Mouse (Mus musculus) myocyte (in vitro differentiated cells): Measurements from ENCODE around the gene Cavin2. TPM values are rescaled to one million over a fixed set of nuclear protein-coding genes. Genes with fewer than 3 reads are reported as not detected.

Experiments
- H3K27me3 ChIP-seq: one replicate; pipeline ENCODE4 v1.6.1; 2011; ENCODE audit not compliant: control insufficient read depth, insufficient read depth, insufficient read length
- H3K36me3 ChIP-seq: one replicate; pipeline ENCODE4 v1.6.1; 2011; ENCODE audit not compliant: control insufficient read depth, insufficient read depth
- H3K4me2 ChIP-seq: one replicate; pipeline ENCODE4 v1.6.1; 2011; ENCODE audit warnings: low read depth, control low read depth
- H3K4me3 ChIP-seq: one replicate; pipeline ENCODE4 v1.5.1; 2011; ENCODE audit warnings: mild to moderate bottlenecking, control low read depth, moderate library complexity
- H3K79me2 ChIP-seq: one replicate; pipeline ENCODE4 v1.6.1; 2011; ENCODE audit not compliant: control insufficient read depth, insufficient read depth
- H3ac ChIP-seq: one replicate; pipeline ENCODE4 v1.6.1; 2011; ENCODE audit not compliant: control insufficient read depth, insufficient read length
- CEBPB ChIP-seq: IDR thresholded peaks from 2 replicates; pipeline ENCODE4 v1.6.1; 2011; ENCODE audit warnings: mild to moderate bottlenecking, moderate library complexity; ENCODE audit not compliant: poor library complexity, insufficient read depth, severe bottlenecking
- E2F4 ChIP-seq: IDR thresholded peaks from one replicate; pipeline ENCODE4 v1.6.1; 2011; ENCODE audit warnings: mild to moderate bottlenecking, control low read depth, moderate library complexity; ENCODE audit not compliant: insufficient read depth
- MAX ChIP-seq: IDR thresholded peaks from one replicate; pipeline ENCODE4 v1.6.1; 2011; ENCODE audit warnings: low read depth, mild to moderate bottlenecking, control low read depth
- MYOD1 ChIP-seq, 3 experiments: IDR thresholded peaks; one replicate each; pipeline ENCODE4 v1.6.1; 2011; ENCODE audit warnings: control low read depth in 2 of 3, low read depth in 2 of 3, mild to moderate bottlenecking in 2 of 3, moderate library complexity in 1 of 3; ENCODE audit not compliant: insufficient read length in 2 of 3, control insufficient read depth in 1 of 3
- MYOG ChIP-seq, 3 experiments: IDR thresholded peaks; one replicate each; pipeline ENCODE4 v1.6.1; 2011; ENCODE audit warnings: control low read depth in 2 of 3, low read depth in 2 of 3, mild to moderate bottlenecking in 2 of 3; ENCODE audit not compliant: insufficient read length in 2 of 3, control insufficient read depth in 1 of 3, insufficient read depth in 1 of 3
- POLR2A ChIP-seq: IDR thresholded peaks from one replicate; pipeline ENCODE4 v1.6.1; 2011; ENCODE audit warnings: low read depth, mild to moderate bottlenecking, control low read depth, moderate library complexity; ENCODE audit not compliant: insufficient read length
- POLR2AphosphoS2 ChIP-seq: IDR thresholded peaks from one replicate; pipeline ENCODE4 v1.6.1; 2011; ENCODE audit warnings: low read depth, control low read depth; ENCODE audit not compliant: insufficient read length
- REST ChIP-seq: IDR thresholded peaks from one replicate; pipeline ENCODE4 v1.6.1; 2011; ENCODE audit warnings: mild to moderate bottlenecking, control low read depth, moderate library complexity; ENCODE audit not compliant: insufficient read depth, insufficient read length
- TCF12 ChIP-seq: IDR thresholded peaks from one replicate; pipeline ENCODE4 v1.6.1; 2011; ENCODE audit warnings: mild to moderate bottlenecking, control low read depth; ENCODE audit not compliant: poor library complexity, insufficient read depth, severe bottlenecking
- TCF3 ChIP-seq: IDR thresholded peaks from one replicate; pipeline ENCODE4 v1.6.1; 2011; ENCODE audit warnings: low read depth, control low read depth; ENCODE audit not compliant: insufficient read length
- USF1 ChIP-seq: IDR thresholded peaks from one replicate; pipeline ENCODE4 v1.6.1; 2011; ENCODE audit warnings: low read depth, mild to moderate bottlenecking, control low read depth, moderate library complexity
- polyA plus RNA-seq: library from polyadenylated mRNA; unstranded; fragments of >200 nt; fragmentation: generic; extraction: Trizol; gene quantifications from one replicate; pipeline ENCODE4 v1.2.1, GENCODE M21; 2012; ENCODE audit warnings: missing spikeins

The Cavin2 gene
- polyA plus RNA-seq, 1 experiment = 4.0 TPM

GRCm38 (mm10) chr1:51268225-51268624, 20.7 kb upstream of the Cavin2 start:
- H3K4me2 ChIP-seq = no peak overlapping the region
- no peak overlapping the region for H3ac ChIP-seq
- no peaks in the 10 kb centered on the region for H3K27me3 ChIP-seq
- no peak overlapping the region for H3K4me3 ChIP-seq
- H3K36me3 ChIP-seq = no peaks in the 10 kb centered on the region
- no peaks in the 10 kb centered on the region for H3K79me2 ChIP-seq
- no peak for TF ChIP-seq MYOD1 (IDR thresholded peaks at IDR 0.05; ENCODE audit: control insufficient read depth in 1 of 3, insufficient read length in 2 of 3, low read depth in 2 of 3)
- no peak for TF ChIP-seq TCF12
- TF ChIP-seq POLR2A = no peak
- TF ChIP-seq REST = no peak
- no peak for TF ChIP-seq USF1

GRCm38 (mm10) chr1:51270196-51270935, 18.6 kb upstream of the Cavin2 start:
- no peaks in the 10 kb centered on the region for H3K27me3 ChIP-seq
- H3K4me2 ChIP-seq = no peak overlapping the region
- TF ChIP-seq TCF3 = no peak
- TF ChIP-seq POLR2A = no peak
- no peak for TF ChIP-seq USF1
- no peak for TF ChIP-seq E2F4
- H3ac ChIP-seq = no peak overlapping the region
- H3K79me2 ChIP-seq = no peaks in the 10 kb centered on the region
- no peak overlapping the region for H3K4me3 ChIP-seq
- no peaks in the 10 kb centered on the region for H3K36me3 ChIP-seq

GRCm38 (mm10) chr1:51271845-51272244, 17.1 kb upstream of the Cavin2 start:
- no peak for TF ChIP-seq MYOG (IDR thresholded peaks at IDR 0.05; ENCODE audit: control insufficient read depth in 1 of 3, insufficient read depth in 1 of 3, insufficient read length in 2 of 3, low read depth in 2 of 3)
- TF ChIP-seq E2F4 = no peak
- no peak for TF ChIP-seq MYOD1 (IDR thresholded peaks at IDR 0.05; ENCODE audit: control insufficient read depth in 1 of 3, insufficient read length in 2 of 3, low read depth in 2 of 3)
- no peak for TF ChIP-seq REST
- no peak for TF ChIP-seq TCF12
- no peak for TF ChIP-seq USF1
- H3K79me2 ChIP-seq = no peaks in the 10 kb centered on the region
- H3K27me3 ChIP-seq = no peaks in the 10 kb centered on the region
- no peak overlapping the region for H3K4me2 ChIP-seq
- no peaks in the 10 kb centered on the region for H3K36me3 ChIP-seq
- H3K4me3 ChIP-seq = no peak overlapping the region
- no peak overlapping the region for H3ac ChIP-seq

GRCm38 (mm10) chr1:51272583-51273201, 16.2 kb upstream of the Cavin2 start:
- Histone ChIP-seq H3K27me3 (no peaks in the 10 kb centered on the region), H3K4me2 (no peak overlapping the region), H3K79me2 (no peaks in the 10 kb centered on the region), H3K4me3 (no peak overlapping the region), H3ac (no peak overlapping the region), H3K36me3 (no peaks in the 10 kb centered on the region)
- TF ChIP-seq POLR2AphosphoS2 = no peak
- no peak for TF ChIP-seq USF1
- TF ChIP-seq TCF12 = no peak
- no peak for TF ChIP-seq E2F4
- no peak for TF ChIP-seq POLR2A
- TF ChIP-seq REST = no peak
- TF ChIP-seq MYOD1 (IDR thresholded peaks at IDR 0.05; ENCODE audit: control insufficient read depth in 1 of 3, insufficient read length in 2 of 3, low read depth in 2 of 3) = no peak
- no peak for TF ChIP-seq MYOG (IDR thresholded peaks at IDR 0.05; ENCODE audit: control insufficient read depth in 1 of 3, insufficient read depth in 1 of 3, insufficient read length in 2 of 3, low read depth in 2 of 3)
- TF ChIP-seq CEBPB = no peak

GRCm38 (mm10) chr1:51277879-51278567, 10.9 kb upstream of the Cavin2 start:
- Histone ChIP-seq H3ac (no peak overlapping the region), H3K36me3 (no peaks in the 10 kb centered on the region), H3K4me3 (no peak overlapping the region), H3K79me2 (no peaks in the 10 kb centered on the region), H3K27me3 (no peaks in the 10 kb centered on the region), H3K4me2 (no peak overlapping the region)
- TF ChIP-seq MAX (no peak), MYOG (IDR thresholded peaks at IDR 0.05; ENCODE audit: control insufficient read depth in 1 of 3, insufficient read depth in 1 of 3, insufficient read length in 2 of 3, low read depth in 2 of 3) (no peak), POLR2AphosphoS2 (no peak), REST (no peak), USF1 (no peak), CEBPB (no peak), MYOD1 (IDR thresholded peaks at IDR 0.05; ENCODE audit: control insufficient read depth in 1 of 3, insufficient read length in 2 of 3, low read depth in 2 of 3) (no peak), TCF12 (no peak), POLR2A (no peak)
